Mouse (Mus musculus): ENCODE measurements around the gene Zfp942.

Gene Zfp942

GRCm38 (mm10) chr17:21962107-21962907 is at the start of gene Zfp942, which contains the start of gene Zfp943:
Gene Zfp942 (minus strand): TSS chr17:21962464.
Gene Zfp943 (plus strand): TSS chr17:21962552.
- DNase-seq (ENCODE audit: low spot score), result peak; percentile 61

- DNase-seq (ENCODE audit: low spot score), result peak; percentile 22
Observed at GRCm38 (mm10) chr17:21963302-21963701, 1.0 kb upstream of the Zfp942 start.

GRCm38 (mm10) chr17:21909456-21910052 is 52.7 kb downstream of the Zfp942 start, which contains the start of gene Zfp995:
Gene Zfp995 (minus strand): TSS chr17:21909926.
- peak; percentile 26 for DNase-seq (ENCODE audit: low spot score)

GRCm38 (mm10) chr17:21909039-21909438 is 53.2 kb downstream of the Zfp942 start:
- no peak for DNase-seq (ENCODE audit: low spot score)

Measured in c-Kit-positive CD71-positive TER-119-positive erythroid progenitor cells, embryonic 14.5 days (primary cell).